Mouse (Mus musculus) liver, embryonic 14.5 days (tissue): ENCODE measurements at regions not wholly inside any gene's neighbourhood (a gene's known extent, or its start where the extent isn't known, plus 50 kb on each side); places are given as distances from the start of the nearest gene placed in this dataset.

Source experiments
- CTCF ChIP-seq: IDR thresholded peaks from 2 replicates; pipeline ENCODE4 v1.5.1; 2016; ENCODE audit warnings: antibody characterized with exemption, low read depth, control low read depth
- EP300 ChIP-seq: IDR thresholded peaks from 2 replicates; pipeline ENCODE4 v1.6.1; 2016; ENCODE audit warnings: antibody characterized with exemption, low read depth

GRCm38 (mm10) chr12:114332552-114332951 lies 788.8 kb downstream of the Adam6a start:
- TF ChIP-seq CTCF (no peak), EP300 (no peak)
